Mouse (Mus musculus): ENCODE measurements at regions not wholly inside any gene's neighbourhood (a gene's known extent, or its start where the extent isn't known, plus 50 kb on each side); places are given as distances from the start of the nearest gene placed in this dataset.

GRCm38 (mm10) chr14:61862931-61863330 is 255.7 kb downstream of the Kcnrg start:
- TF ChIP-seq GATA1 (IDR thresholded peaks at IDR 0.05; ENCODE audit: low read length) (no peak), TAL1 (IDR thresholded peaks at IDR 0.05; ENCODE audit: low read length) (no peak)

Data from erythroblast, embryonic 14.5 days (primary cell).